Mouse (Mus musculus): ENCODE results near the gene C1ra. TPM values are rescaled to one million over a fixed set of nuclear protein-coding genes. Genes with fewer than 3 reads are reported as not detected.
"Not testable (repeated sequence)": the region's sequence is repeated elsewhere in the genome, so short reads cannot be mapped to it uniquely, and the experiment has no call there.

Gene C1ra
- polyA plus RNA-seq, 1 experiment from 2014 or later: 0.12 TPM

GRCm38 (mm10) chr6:124476796-124477195 lies 35.4 kb upstream of the C1ra start:
- Histone ChIP-seq H3K4me1 (replicated peaks) (no peaks in the 10 kb centered on the region), H3K36me3 (no peaks in the 10 kb centered on the region), H3K4me2 (replicated peaks) (no peak overlapping the region), H3K9me3 (no peaks in the 10 kb centered on the region), H3K9ac (replicated peaks) (no peak overlapping the region), H3K27me3 (no peaks in the 10 kb centered on the region), H3K4me3 (replicated peaks) (no peak overlapping the region), H3K27ac (no peak overlapping the region)
- 88% methylated on average over 11 of the region's 11 CpGs for WGBS
- no peak for ATAC-seq

DNA sequence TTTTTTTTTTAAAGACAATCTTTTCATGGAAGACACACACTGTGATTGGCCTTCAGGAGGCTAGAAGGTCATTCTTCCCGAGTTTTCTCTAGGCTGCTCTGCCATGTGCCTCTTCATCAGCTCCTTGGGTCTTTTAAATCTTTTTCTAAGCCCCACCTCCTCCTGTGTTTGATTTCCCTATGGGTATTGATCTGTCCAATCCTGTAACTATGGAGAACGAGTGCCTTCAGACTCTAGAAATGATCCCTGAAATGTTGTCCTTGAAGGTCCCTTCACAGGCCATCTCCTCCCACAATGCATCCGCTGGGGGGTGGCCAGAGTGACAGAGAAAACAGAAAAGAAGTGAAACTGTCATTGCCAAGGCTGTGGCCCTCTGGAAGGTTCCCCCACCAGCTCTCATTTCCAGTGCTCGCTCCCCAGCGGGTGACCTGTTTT lies 35.0 kb upstream of the C1ra start:
- H3K36me3 ChIP-seq: no peaks in the 10 kb centered on the region
- H3K4me1 ChIP-seq (replicated peaks): no peaks in the 10 kb centered on the region
- H3K27me3 ChIP-seq: no peaks in the 10 kb centered on the region
- no peak overlapping the region for H3K4me3 ChIP-seq (replicated peaks)
- WGBS: 64% methylated on average over 5 of the region's 5 CpGs
- no peak for ATAC-seq
- no peak overlapping the region for H3K27ac ChIP-seq
- no peak overlapping the region for H3K4me2 ChIP-seq (replicated peaks)
- no peak overlapping the region for H3K9ac ChIP-seq (replicated peaks)
- no peaks in the 10 kb centered on the region for H3K9me3 ChIP-seq

DNA sequence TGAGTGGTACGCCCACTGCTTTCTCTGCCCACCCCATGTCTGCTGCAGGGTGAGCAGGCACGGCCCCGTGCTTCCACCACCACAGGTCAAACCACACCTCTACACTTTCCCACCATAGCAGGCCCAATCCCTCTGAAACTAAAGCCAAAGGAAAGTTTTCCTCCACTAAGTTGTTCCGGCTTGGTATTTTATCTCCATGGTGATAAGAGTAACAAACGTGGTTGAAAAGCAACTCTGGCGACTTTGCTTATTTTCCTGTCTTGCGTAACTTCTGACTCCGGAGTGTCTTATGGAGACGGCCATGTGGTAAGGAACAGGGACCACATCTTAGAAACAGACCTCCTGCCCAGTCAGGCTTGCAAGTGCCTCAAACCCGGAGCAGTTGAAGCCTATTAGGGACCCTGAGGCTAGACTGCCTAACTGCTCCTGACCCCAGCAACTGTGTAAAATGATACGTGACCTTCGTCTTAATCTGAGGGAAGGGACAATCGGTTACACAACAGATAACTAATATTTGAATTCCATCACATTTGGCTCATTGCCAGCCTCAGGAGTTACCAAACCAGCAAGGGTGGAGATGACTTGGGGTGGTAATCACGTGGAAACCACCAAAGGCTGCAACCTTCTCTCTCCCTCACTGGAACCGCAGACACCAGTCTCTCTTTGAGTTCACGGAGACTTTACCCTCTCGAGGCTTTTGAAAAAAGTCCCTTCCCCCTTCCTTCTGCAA lies 34.1 kb upstream of the C1ra start:
- Histone ChIP-seq H3K27me3 (no peaks in the 10 kb centered on the region), H3K4me3 (replicated peaks) (no peak overlapping the region), H3K9ac (replicated peaks) (no peak overlapping the region), H3K4me2 (replicated peaks) (no peak overlapping the region), H3K36me3 (no peaks in the 10 kb centered on the region), H3K9me3 (no peaks in the 10 kb centered on the region), H3K4me1 (replicated peaks) (no peaks in the 10 kb centered on the region), H3K27ac (no peak overlapping the region)
- ATAC-seq: no peak
- 82% methylated on average over 17 of the region's 17 CpGs for WGBS

DNA sequence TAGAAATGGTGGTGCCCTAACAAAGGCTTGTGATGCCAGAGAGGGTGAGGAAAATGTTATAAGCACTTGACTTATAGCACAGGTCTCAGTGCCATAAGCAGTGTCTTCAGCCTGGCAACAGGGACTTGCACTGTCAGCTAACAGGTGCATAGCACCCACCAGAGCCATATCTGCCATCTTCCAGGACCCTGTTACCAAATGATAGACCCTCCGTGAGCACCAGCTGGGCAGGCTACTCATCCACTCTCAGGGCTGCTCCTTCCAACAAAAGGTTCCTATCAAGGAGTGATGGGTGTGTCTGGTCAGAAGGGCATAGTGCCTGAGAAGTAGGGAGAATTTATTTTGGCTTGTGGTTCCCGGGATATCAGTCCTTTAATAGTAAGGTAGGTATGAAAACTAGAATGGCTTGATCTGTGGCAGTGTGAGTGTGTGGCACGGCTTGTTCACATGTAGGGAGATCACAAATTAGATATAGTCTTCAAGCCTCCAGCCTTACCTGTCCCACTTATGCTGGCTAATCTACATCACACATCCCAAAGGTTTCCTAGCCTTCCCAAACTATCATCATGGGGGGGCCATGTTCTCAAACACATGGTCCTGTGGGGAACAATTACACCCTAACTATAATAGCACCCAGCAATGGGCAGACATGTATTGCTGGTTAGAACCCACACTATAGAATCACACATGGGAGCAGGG lies 33.2 kb upstream of the C1ra start:
- no peak overlapping the region for H3K4me2 ChIP-seq (replicated peaks)

GRCm38 (mm10) chr6:124479573-124479930 lies 32.7 kb upstream of the C1ra start:
- WGBS: 91% methylated on average over 3 of the region's 3 CpGs
- Histone ChIP-seq H3K9ac (replicated peaks) (no peak overlapping the region), H3K4me1 (replicated peaks) (no peaks in the 10 kb centered on the region), H3K4me2 (replicated peaks) (no peak overlapping the region), H3K27me3 (no peaks in the 10 kb centered on the region), H3K36me3 (no peaks in the 10 kb centered on the region), H3K9me3 (no peaks in the 10 kb centered on the region), H3K27ac (no peak overlapping the region), H3K4me3 (replicated peaks) (no peak overlapping the region)
- 0 out of 2 replicates have a peak, but pooled peaks have one; percentile 9 for ATAC-seq

More for the DNA sequence above, 33.2 kb upstream of the C1ra start:
- no peak overlapping the region for H3K27ac ChIP-seq
- no peak for ATAC-seq
- no peaks in the 10 kb centered on the region for H3K27me3 ChIP-seq
- H3K4me1 ChIP-seq (replicated peaks): no peaks in the 10 kb centered on the region
- no peak overlapping the region for H3K4me3 ChIP-seq (replicated peaks)
- 85% methylated on average over 3 of the region's 3 CpGs for WGBS
- H3K36me3 ChIP-seq: no peaks in the 10 kb centered on the region
- no peaks in the 10 kb centered on the region for H3K9me3 ChIP-seq
- H3K9ac ChIP-seq (replicated peaks): no peak overlapping the region

DNA sequence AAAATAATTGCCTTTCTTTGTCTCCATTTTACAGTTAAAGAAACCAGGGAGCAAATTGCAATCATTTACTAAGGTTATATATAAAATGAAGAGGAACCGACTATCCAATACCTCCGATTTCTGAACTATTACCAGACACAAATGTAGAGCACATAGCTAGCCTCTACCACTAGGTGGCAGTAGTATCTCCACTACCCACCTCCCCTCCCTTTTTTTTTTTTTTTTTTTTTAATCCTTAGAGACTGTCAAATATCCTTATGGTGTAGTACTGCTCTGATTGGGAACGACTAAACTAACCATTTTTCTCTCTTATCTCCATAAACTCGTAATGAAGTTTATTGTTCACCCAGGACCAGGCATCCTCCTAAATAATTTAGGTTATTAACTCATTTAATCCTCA lies 31.9 kb upstream of the C1ra start:
- no peak overlapping the region for H3K4me2 ChIP-seq (replicated peaks)
- no peak overlapping the region for H3K4me3 ChIP-seq (replicated peaks)
- no peak overlapping the region for H3K27ac ChIP-seq
- H3K9ac ChIP-seq (replicated peaks): no peak overlapping the region
- no peaks in the 10 kb centered on the region for H3K36me3 ChIP-seq
- H3K27me3 ChIP-seq: no peaks in the 10 kb centered on the region
- 61% methylated on average over 4 of the region's 4 CpGs for WGBS
- no peak for ATAC-seq
- H3K9me3 ChIP-seq: no peaks in the 10 kb centered on the region
- H3K4me1 ChIP-seq (replicated peaks): no peaks in the 10 kb centered on the region

DNA sequence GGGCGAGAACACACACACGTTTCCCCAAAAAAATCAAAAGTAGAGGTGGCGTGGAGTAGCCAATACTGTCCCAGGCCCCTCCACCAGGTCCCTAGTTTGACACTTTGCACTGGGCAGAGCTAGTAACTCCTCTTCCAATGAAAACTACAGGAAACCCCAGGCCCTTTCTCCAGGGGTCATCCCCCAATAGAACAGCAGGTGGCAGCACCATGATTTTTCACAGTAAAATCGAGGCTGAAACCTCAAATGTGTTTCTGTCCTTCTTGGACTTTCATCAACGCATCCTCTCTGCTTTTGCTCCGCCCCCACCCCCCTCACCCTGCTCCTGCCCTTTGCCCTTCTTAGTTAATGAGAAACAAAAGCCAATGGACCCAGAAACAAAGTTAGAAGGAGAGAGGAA lies 30.6 kb upstream of the C1ra start:
- Histone ChIP-seq H3K36me3 (no peaks in the 10 kb centered on the region), H3K4me1 (replicated peaks) (no peaks in the 10 kb centered on the region), H3K9me3 (no peaks in the 10 kb centered on the region)

GRCm38 (mm10) chr6:124483831-124484230 lies 28.4 kb upstream of the C1ra start:
- not testable (repeated sequence) for H3K4me2 ChIP-seq (replicated peaks); ATAC-seq; H3K9me3 ChIP-seq; H3K4me3 ChIP-seq (replicated peaks); H3K27ac ChIP-seq; H3K9ac ChIP-seq (replicated peaks); H3K36me3 ChIP-seq; H3K27me3 ChIP-seq; H3K4me1 ChIP-seq (replicated peaks)
- WGBS: 96% methylated on average over 3 of the region's 3 CpGs

More for the DNA sequence above, 30.6 kb upstream of the C1ra start:
- WGBS: 28% methylated on average over 6 of the region's 6 CpGs
- 0 out of 2 replicates have a peak, but pooled peaks have one; percentile 21 for ATAC-seq
- Histone ChIP-seq H3K9ac (replicated peaks) (no peak overlapping the region), H3K27ac (no peak overlapping the region), H3K27me3 (no peaks in the 10 kb centered on the region), H3K4me2 (replicated peaks) (no peak overlapping the region), H3K4me3 (replicated peaks) (no peak overlapping the region)

- H3K27ac ChIP-seq: no peak overlapping the region
- no peaks in the 10 kb centered on the region for H3K9me3 ChIP-seq
- no peak for ATAC-seq
- no peaks in the 10 kb centered on the region for H3K36me3 ChIP-seq
- no peaks in the 10 kb centered on the region for H3K4me1 ChIP-seq (replicated peaks)
- H3K4me3 ChIP-seq (replicated peaks): 0 out of 2 replicates have a peak overlapping the region, but pooled peaks have one; percentile 22
- WGBS: 84% methylated on average over 7 of the region's 7 CpGs
- peak overlapping the region; percentile 43 for H3K4me2 ChIP-seq (replicated peaks)
- H3K27me3 ChIP-seq: no peaks in the 10 kb centered on the region
- no peak overlapping the region for H3K9ac ChIP-seq (replicated peaks)
These were observed 27.4 kb upstream of the C1ra start for GRCm38 (mm10) chr6:124484851-124485250.

- WGBS: 31% methylated on average over 21 of the region's 21 CpGs
- Histone ChIP-seq H3K27me3 (no peaks in the 10 kb centered on the region), H3K4me2 (replicated peaks) (peak overlapping the region; percentile 43), H3K36me3 (no peaks in the 10 kb centered on the region), H3K9ac (replicated peaks) (no peak overlapping the region), H3K4me1 (replicated peaks) (no peaks in the 10 kb centered on the region), H3K4me3 (replicated peaks) (peak overlapping the region; percentile 22), H3K9me3 (no peaks in the 10 kb centered on the region), H3K27ac (no peak overlapping the region)
- ATAC-seq: peak; percentile 94
These were observed 26.6 kb upstream of the C1ra start for GRCm38 (mm10) chr6:124485414-124486144.

GRCm38 (mm10) chr6:124487509-124487908 lies 24.7 kb upstream of the C1ra start:
- WGBS: 64% methylated on average over 2 of the region's 2 CpGs
- Histone ChIP-seq H3K27ac (no peak overlapping the region), H3K9me3 (no peaks in the 10 kb centered on the region), H3K36me3 (no peaks in the 10 kb centered on the region), H3K4me2 (replicated peaks) (no peak overlapping the region), H3K9ac (replicated peaks) (no peak overlapping the region), H3K4me1 (replicated peaks) (no peaks in the 10 kb centered on the region), H3K27me3 (no peaks in the 10 kb centered on the region), H3K4me3 (replicated peaks) (no peak overlapping the region)
- ATAC-seq: no peak

DNA sequence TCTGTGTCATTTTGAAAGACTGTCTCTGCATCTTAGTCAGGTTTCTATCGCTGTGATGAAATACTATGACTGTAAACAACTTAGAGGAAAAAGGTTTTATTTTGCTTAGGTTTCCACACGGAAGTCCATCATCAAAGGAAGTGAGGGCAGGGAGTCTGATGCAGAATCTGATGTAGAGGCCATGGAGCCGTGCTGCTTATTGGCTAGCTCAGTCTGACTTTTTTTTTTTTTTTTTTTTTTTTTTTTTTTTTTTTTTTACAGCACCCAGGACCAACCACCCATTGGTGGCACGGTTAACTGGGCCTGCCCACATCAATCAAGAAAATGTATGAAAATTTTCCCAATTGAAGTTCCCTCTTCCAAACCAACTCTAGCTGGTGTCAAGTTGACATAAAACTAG lies 23.3 kb upstream of the C1ra start:
- no peaks in the 10 kb centered on the region for H3K9me3 ChIP-seq
- no peak overlapping the region for H3K4me2 ChIP-seq (replicated peaks)
- no peak for ATAC-seq
- H3K27ac ChIP-seq: no peak overlapping the region
- no peaks in the 10 kb centered on the region for H3K36me3 ChIP-seq
- no peaks in the 10 kb centered on the region for H3K27me3 ChIP-seq
- no peak overlapping the region for H3K4me3 ChIP-seq (replicated peaks)
- WGBS: 79% methylated on average over 4 of the region's 4 CpGs
- no peak overlapping the region for H3K9ac ChIP-seq (replicated peaks)
- H3K4me1 ChIP-seq (replicated peaks): no peaks in the 10 kb centered on the region
